Mouse (Mus musculus) megakaryocyte-erythroid progenitor cell, adult 5-6 weeks (primary cell): ENCODE data around the gene Mutyh. TPM values are rescaled to one million over a fixed set of nuclear protein-coding genes. Genes with fewer than 3 reads are reported as not detected.

ENCODE experiments used
- total RNA-seq, 2 experiments: library from RNA; stranded (forward) in 1 of 2; stranded (reverse) in 1 of 2; fragments of 200-1000, 215-1000 nt in 1 of 2; fragments of >200 nt in 1 of 2; fragmentation: Nextera tagmentation in 1 of 2; gene quantifications; 2 replicates each; pipeline ENCODE4 v1.2.3; 2014 to 2017

Gene Mutyh
- total RNA-seq, 2 experiments from 2014 or later, result 2.5 TPM; not detected in 1

Other genes starting within 250 kb of the Mutyh start
- 2.9 and 5.7 TPM in 2 replicates for gene Ccdc17, start 211.1 kb upstream of the Mutyh start, total RNA-seq (2014; fragmentation: Nextera tagmentation)
- gene Ccdc17, start 211.1 kb upstream of the Mutyh start, total RNA-seq (2017), result 2.5 and 3.3 TPM in 2 replicates
- 195 and 210 TPM in 2 replicates for gene Nasp, start 179.8 kb upstream of the Mutyh start, total RNA-seq (2014; fragmentation: Nextera tagmentation)
- gene Nasp, start 179.8 kb upstream of the Mutyh start, total RNA-seq (2017), result 594 and 624 TPM in 2 replicates
- 163 and 243 TPM in 2 replicates for gene Akr1a1, start 156.0 kb upstream of the Mutyh start, total RNA-seq (2014; fragmentation: Nextera tagmentation)
- gene Akr1a1, start 156.0 kb upstream of the Mutyh start, total RNA-seq (2017), result 460 and 502 TPM in 2 replicates
- 158 and 208 TPM in 2 replicates for gene Prdx1, start 122.2 kb upstream of the Mutyh start, total RNA-seq (2014; fragmentation: Nextera tagmentation)
- 268 and 287 TPM in 2 replicates for gene Prdx1, start 122.2 kb upstream of the Mutyh start, total RNA-seq (2017)
- gene Mmachc, start 99.3 kb upstream of the Mutyh start, total RNA-seq (2014; fragmentation: Nextera tagmentation), result 26.8 and 30.1 TPM in 2 replicates
- gene Mmachc, start 99.3 kb upstream of the Mutyh start, total RNA-seq (2017), result 25.7 and 26.4 TPM in 2 replicates
- gene Ccdc163, start 99.2 kb upstream of the Mutyh start, total RNA-seq (2014; fragmentation: Nextera tagmentation), result 47.0 and 68.3 TPM in 2 replicates
- 10.8 and 16.3 TPM in 2 replicates for gene Ccdc163, start 99.2 kb upstream of the Mutyh start, total RNA-seq (2017)
- 2.7 and 4.1 TPM in 2 replicates for gene Tesk2, start 86.8 kb upstream of the Mutyh start, total RNA-seq (2014; fragmentation: Nextera tagmentation)
- gene Tesk2, start 86.8 kb upstream of the Mutyh start, total RNA-seq (2017), result 2.1 and 2.6 TPM in 2 replicates
- 21.8 and 25.8 TPM in 2 replicates for gene Toe1, start 83 bp upstream of the Mutyh start, total RNA-seq (2014; fragmentation: Nextera tagmentation)
- 50.7 and 76.1 TPM in 2 replicates for gene Toe1, start 83 bp upstream of the Mutyh start, total RNA-seq (2017)
- not detected in 2 replicates for gene Hpdl, start 14.0 kb downstream of the Mutyh start, total RNA-seq (2014; fragmentation: Nextera tagmentation)
- gene Hpdl, start 14.0 kb downstream of the Mutyh start, total RNA-seq (2017), result 0.42 and 1.5 TPM in 2 replicates
- 0.20 TPM in 1 of 2 replicates, not detected in the other for gene Zswim5, start 69.7 kb downstream of the Mutyh start, total RNA-seq (2014; fragmentation: Nextera tagmentation)
- not detected in 2 replicates for gene Zswim5, start 69.7 kb downstream of the Mutyh start, total RNA-seq (2017)
- gene Urod, start 186.7 kb downstream of the Mutyh start, total RNA-seq (2014; fragmentation: Nextera tagmentation), result 222 and 304 TPM in 2 replicates
- 130 and 163 TPM in 2 replicates for gene Urod, start 186.7 kb downstream of the Mutyh start, total RNA-seq (2017)
- 10.8 and 14.8 TPM in 2 replicates for gene Hectd3, start 187.6 kb downstream of the Mutyh start, total RNA-seq (2014; fragmentation: Nextera tagmentation)
- 12.7 and 15.0 TPM in 2 replicates for gene Hectd3, start 187.6 kb downstream of the Mutyh start, total RNA-seq (2017)
- 53.5 and 56.7 TPM in 2 replicates for gene Eif2b3, start 211.7 kb downstream of the Mutyh start, total RNA-seq (2014; fragmentation: Nextera tagmentation)
- 61.4 and 65.7 TPM in 2 replicates for gene Eif2b3, start 211.7 kb downstream of the Mutyh start, total RNA-seq (2017)